Mouse (Mus musculus) embryo, embryonic 11 days (tissue): ENCODE measurements at regions not wholly inside any gene's neighbourhood (a gene's known extent, or its start where the extent isn't known, plus 50 kb on each side); places are given as distances from the start of the nearest gene placed in this dataset.

Experiments
- DNase-seq: peaks from one replicate; pipeline ENCODE4 v3.0.0-alpha.2; 2015

- DNase-seq: no peak
Measured at GRCm38 (mm10) chr9:100404426-100404825, 82.2 kb downstream of the Il20rb start.

GRCm38 (mm10) chr9:100400366-100400765 lies 86.2 kb downstream of the Il20rb start:
- peak; percentile 86 for DNase-seq

GRCm38 (mm10) chr9:100396340-100396910 lies 90.2 kb downstream of the Il20rb start:
- DNase-seq: no peak

- peak; percentile 77 for DNase-seq
Measured at GRCm38 (mm10) chr9:100395711-100396110, 90.9 kb downstream of the Il20rb start.

DNA sequence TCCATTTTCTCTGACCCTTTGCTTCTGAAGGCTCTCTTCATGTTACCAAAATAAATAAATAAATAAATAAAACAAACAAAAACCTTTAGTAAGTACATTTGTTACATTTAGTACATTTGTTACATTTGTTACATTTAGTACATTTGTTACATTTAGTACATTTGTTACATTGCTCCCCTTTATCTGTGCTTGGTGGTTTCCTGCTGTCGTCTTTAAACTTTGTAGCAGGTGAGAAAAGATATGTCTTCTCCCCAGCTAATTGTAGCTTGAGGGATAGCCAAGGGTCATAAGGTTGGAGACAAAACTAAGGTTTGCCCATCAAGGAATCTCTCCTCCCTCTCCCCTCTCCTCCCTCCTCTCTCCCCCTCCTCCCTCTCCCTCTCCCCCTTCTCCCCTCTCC lies 92.0 kb downstream of the Il20rb start:
- DNase-seq: no peak

GRCm38 (mm10) chr9:100394166-100394565 lies 92.4 kb downstream of the Il20rb start:
- DNase-seq: no peak

- no peak for DNase-seq
Measured at GRCm38 (mm10) chr9:100392262-100392661, 94.3 kb downstream of the Il20rb start.

DNA sequence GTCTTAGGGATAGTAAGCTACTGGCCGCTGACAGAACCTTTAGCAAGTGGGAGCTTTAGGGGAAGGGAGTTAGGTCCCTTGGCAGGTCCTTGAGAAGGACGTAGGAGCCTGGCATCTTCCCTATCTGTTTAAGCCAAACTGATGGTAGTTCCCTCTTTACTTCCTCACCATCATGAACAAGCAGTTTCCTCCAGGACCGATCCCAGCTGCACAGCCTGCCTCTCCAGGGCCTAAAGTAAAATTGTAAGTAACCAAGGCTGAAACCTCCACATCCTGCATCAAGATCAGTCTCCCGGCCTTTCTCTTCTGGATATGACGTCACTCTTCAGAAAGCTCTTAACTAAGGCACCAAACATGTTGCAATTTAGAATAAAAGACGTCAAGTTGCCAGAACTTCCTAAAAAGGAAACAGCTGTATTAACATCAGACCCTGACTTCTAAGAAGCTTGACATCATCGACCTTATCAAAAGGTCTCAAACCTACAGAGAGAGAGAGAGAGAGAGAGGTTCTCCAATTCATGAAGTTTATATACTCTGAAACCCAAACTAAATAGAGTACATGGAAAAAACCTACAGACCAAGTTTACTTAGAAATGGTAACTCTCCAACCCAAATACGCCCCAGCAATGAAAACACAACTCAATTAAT lies 94.9 kb downstream of the Il20rb start:
- DNase-seq: no peak

- DNase-seq: no peak
Measured at GRCm38 (mm10) chr9:100388393-100388792, 98.2 kb downstream of the Il20rb start.

GRCm38 (mm10) chr9:100387171-100387685 lies 99.4 kb downstream of the Il20rb start:
- DNase-seq: peak; percentile 16

GRCm38 (mm10) chr9:100382492-100382891 lies 104.1 kb downstream of the Il20rb start:
- peak; percentile 71 for DNase-seq

GRCm38 (mm10) chr9:100369921-100370320 lies 116.7 kb downstream of the Il20rb start:
- DNase-seq: no peak

- DNase-seq: no peak
Measured at GRCm38 (mm10) chr9:100366816-100367215, 119.8 kb downstream of the Il20rb start.

DNA sequence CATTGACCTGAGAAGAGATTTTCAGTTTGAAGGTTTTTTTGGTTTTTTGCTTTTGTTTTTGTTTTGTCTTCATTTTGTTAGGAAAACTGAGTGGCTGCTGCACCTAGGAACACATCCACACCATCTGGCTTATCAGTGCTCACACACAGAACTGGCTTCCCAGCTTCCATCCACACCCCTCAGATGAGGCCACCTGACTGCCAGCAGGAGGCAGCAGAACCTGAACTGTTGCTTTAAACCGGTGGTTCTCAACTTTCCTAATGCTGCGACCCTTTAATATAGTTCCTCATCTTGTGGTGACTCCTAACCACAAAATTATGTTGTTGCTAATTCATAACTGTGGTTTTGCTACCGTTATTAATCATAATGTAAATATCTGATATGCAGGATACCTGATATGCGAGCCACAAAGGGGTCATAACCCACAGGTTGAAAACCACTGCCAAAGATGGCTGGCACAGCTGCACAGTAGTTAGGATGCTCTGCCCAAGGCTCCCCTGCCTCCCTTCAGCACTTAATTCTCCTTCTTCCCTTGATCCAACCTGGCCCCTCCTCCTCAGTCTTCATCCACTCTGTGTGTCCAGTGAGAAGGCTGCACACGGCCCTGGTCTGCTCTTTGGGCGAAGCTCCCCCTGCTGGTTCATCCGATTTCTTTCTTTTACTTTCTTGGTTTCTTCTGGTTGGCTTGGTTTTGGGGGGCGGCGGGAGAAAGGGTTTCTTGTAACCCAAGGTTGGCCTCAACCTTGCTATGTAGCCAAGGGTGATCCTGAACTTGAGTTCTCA lies 126.5 kb downstream of the Il20rb start:
- DNase-seq: peak; percentile 74

- peak; percentile 11 for DNase-seq
Measured at GRCm38 (mm10) chr9:100357553-100357952, 129.0 kb downstream of the Il20rb start.

DNA sequence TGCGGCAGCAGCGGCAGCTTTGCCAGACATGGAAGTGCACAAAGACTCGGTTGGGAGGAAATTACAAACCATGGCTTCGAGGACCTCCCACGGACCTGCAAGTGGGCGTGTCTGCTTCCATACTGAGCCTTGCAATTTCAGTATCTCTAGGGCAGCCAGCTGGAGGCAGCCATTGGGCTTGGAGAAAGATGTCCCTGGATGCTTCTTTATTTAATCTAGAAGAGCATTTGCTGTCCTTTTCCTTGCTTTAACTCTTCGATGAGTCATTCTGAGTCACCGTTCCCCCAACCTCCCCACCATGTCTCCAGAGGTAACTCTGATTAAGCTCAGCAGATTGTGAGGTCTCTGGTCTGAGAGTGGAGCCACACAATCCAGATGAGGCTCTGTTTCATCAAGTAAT lies 145.8 kb downstream of the Il20rb start:
- no peak for DNase-seq

DNA sequence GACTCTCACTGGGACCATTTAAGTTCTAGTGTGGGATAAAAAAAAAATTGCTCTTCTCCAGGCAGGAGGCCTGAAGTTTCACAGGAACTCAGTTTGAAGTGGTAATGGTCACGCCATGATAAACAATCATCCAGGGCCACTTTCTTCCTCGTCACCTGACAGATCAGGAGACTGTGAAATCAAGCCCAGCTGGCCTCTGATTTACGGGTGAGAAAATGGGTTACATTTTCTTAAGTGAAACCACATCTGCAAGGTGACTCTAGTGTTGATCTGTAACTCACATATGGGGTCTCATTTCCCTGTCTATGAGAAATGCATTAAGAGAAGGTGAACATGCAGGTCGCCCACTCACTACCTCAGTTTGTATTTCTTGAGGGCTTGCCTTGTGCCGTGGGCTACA lies 178.8 kb downstream of the Il20rb start:
- peak; percentile 45 for DNase-seq

DNA sequence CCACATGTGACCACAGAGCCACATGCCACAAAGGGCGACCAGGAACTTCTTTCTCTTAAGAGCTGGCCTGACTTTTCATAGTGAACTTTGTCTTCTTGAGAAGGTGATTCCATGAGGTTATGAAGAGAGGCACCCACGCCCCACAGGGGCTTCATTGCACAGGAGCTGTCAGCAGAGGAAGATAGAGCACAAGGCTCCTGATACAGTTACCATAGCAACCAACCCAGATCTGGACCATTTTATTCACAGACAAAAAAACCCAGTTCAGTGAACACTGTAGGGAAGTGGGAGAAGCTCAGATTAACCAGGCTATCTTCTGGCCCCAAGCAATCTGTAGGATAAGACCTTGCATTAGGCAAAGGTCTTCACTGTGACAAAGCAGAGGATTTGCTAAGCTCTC lies 179.2 kb downstream of the Il20rb start:
- no peak for DNase-seq

DNA sequence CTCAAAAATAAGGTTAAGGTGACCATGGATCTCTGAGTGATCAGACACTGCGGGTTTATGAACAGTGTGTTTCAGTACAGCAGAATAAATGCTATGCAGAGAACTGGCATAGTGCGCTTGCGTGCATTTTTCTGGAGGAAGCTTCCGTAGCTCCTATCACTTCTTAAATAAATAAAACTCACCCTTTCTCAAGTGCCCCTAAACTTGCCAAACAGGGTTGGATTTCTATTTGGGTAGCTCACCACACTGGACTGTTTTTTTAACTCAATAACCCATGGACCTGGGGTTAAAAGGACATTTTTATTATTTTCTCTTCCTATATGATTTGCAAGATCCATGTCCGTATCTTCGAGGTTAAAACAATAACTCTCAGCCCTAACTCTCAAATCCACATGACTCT lies 182.8 kb downstream of the Il20rb start:
- no peak for DNase-seq

- peak; percentile 44 for DNase-seq
Measured at GRCm38 (mm10) chr9:100301613-100302012, 185.0 kb downstream of the Il20rb start.

DNA sequence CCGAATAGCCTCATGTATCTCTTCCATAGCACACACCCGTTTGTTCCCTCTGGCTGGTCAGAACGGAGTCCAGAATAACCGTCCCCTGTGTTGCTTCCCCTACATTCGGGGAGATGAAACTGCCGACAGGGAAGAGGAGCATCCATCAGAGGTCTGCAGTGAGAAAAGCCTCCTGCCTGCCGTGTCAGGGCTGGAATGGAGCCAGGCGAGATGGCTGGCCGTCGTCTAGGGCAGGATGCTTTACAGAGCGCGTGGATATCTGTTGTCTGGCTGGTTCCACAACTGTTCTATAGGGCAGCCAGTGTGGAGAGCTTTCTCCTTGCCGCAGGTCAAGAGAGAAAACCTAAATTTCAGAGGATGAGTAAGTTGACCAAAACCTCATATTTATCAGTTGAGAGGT lies 209.2 kb downstream of the Il20rb start:
- no peak for DNase-seq

- peak; percentile 53 for DNase-seq
Measured at GRCm38 (mm10) chr9:100266528-100267387, 219.8 kb downstream of the Il20rb start.

DNA sequence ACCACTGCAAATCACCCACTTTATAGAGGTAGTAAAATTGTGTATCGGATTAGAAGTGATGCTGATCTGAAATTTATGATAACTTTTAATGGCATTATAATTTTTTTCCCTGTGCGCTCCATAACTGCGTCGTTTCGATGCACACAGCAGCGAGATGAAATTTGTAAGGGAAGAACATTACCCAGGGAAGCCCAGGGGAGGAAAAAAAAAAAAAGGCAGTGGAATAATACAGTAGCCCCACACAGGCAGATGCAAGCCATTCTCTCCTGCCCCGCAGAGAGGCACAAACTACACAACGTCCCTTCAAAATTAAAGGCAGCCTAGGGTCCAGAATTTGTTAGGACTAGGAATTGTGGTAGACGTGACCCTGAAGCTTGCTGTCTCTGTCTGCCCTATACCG lies 234.2 kb downstream of the Il20rb start:
- DNase-seq: no peak
